Mouse (Mus musculus): ENCODE results near the gene Klk1b26.
"Not testable (repeated sequence)": the region's sequence is repeated elsewhere in the genome, so short reads cannot be mapped to it uniquely, and the experiment has no call there.

Gene Klk1b26

GRCm38 (mm10) chr7:44011868-44012267 lies at the start of gene Klk1b26:
Gene Klk1b26 (plus strand): TSS chr7:44012168.
- not testable (repeated sequence) for DNase-seq

GRCm38 (mm10) chr7:43966451-43966850 lies 45.5 kb upstream of the Klk1b26 start, which contains the start of gene Klk1b1:
Gene Klk1b1 (plus strand): TSS chr7:43966751.
- no peak for DNase-seq

GRCm38 (mm10) chr7:43967058-43967457 lies 44.9 kb upstream of the Klk1b26 start:
- no peak for DNase-seq

GRCm38 (mm10) chr7:43967612-43968011 lies 44.4 kb upstream of the Klk1b26 start:
- no peak for DNase-seq

- not testable (repeated sequence) for DNase-seq
Measured at GRCm38 (mm10) chr7:43975761-43976160, 36.2 kb upstream of the Klk1b26 start, which contains the start of gene Klk1b9. Gene Klk1b9 (plus strand): TSS chr7:43976061.

- no peak for DNase-seq
Measured at GRCm38 (mm10) chr7:43985657-43986056, 26.3 kb upstream of the Klk1b26 start.

- DNase-seq: not testable (repeated sequence)
Measured at GRCm38 (mm10) chr7:43994821-43995220, 17.1 kb upstream of the Klk1b26 start.

GRCm38 (mm10) chr7:43995577-43995976 lies 16.4 kb upstream of the Klk1b26 start, which contains the start of gene Klk1b11:
Gene Klk1b11 (plus strand): TSS chr7:43995877.
- not testable (repeated sequence) for DNase-seq

GRCm38 (mm10) chr7:44004847-44005246 lies 7.1 kb upstream of the Klk1b26 start:
- DNase-seq: no peak

- not testable (repeated sequence) for DNase-seq
Measured at GRCm38 (mm10) chr7:44014666-44015065, 2.7 kb downstream of the Klk1b26 start.

GRCm38 (mm10) chr7:44015071-44015470 lies 3.1 kb downstream of the Klk1b26 start:
- no peak for DNase-seq

- not testable (repeated sequence) for DNase-seq
Measured at GRCm38 (mm10) chr7:44051990-44052389, 40.0 kb downstream of the Klk1b26 start, which contains the start of gene Klk1b27. Gene Klk1b27 (plus strand): TSS chr7:44052290.

Measured in spleen, adult 18-20 months (tissue).